Mouse (Mus musculus): ENCODE measurements around the gene Gas6.

Gene Gas6

DNA sequence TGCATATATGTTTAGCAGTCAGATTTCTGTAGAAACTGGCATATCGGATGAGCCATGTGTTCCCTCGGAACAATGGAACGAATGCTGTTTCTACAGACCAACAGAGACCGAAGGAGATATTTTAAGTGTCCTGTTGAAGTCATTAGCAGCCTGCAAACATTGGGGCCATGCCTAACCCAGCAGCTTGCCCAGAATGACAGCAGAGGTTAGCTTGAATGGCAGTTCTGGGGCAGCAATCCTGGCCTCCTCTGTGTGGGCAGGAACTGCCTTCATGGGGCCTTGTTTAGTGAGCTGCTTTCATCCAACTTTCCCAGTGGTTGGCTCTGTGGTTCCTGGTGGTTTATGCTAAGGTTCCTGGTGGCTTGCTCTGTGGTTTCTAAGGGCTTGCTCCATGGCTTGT is 34.9 kb downstream of the Gas6 start:
- no peak for DNase-seq

DNA sequence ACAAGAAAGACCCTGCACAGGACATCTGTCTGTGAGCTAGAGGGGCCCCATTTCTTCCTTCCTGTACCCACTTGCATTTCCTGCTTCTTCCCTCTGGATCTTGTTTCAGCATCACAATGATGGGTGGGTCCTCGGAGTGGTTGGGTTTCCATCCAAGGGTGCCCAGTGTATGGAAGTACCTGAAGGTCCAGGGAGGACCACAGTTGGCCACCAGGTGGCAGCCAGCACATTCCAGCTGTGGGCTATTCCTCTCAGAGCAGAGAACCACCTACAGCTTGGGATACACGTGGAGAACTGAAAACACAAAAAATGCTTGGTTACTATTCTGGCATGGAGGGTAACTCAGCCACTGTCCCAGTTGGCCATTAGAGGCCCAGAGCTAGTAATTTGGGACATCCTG is 39.0 kb downstream of the Gas6 start:
- DNase-seq, result peak; percentile 70

DNA sequence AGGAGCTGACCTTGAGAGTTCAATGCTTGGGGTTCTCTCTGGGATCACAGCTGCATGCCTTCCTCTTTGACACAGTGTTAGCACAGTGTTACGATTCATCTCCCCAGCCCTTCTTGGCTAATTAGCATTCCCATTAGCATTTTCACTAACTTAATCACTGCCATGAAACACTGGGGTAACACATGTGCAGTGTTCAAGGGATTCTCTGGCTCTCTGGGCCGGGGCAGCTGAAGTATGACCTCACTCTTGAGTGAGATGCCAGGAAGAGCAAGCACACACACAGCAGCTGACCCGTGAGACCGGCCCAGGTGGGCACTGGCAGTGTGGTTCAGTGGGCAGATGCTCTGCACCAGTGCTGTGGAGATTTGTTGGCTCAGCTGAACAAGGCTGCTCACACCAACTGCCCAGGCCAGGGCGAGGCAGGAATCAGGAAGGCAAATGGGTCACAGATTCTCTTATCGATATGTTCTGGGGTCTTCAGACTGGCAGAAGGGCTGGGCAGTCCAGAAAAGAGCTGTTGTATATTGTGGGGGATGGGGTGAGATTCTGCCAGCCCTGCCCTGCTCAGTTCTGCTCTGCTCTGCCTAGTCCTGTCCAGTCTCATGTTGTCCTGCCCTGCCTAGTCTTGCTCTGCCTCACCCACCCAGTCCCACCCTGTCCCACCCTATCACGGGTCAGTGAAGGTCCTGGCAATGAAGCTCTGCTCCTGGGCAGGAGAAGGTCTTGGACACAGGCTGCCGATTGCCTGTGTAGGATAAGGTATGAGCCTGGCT is 39.8 kb downstream of the Gas6 start:
- DNase-seq, result no peak

DNA sequence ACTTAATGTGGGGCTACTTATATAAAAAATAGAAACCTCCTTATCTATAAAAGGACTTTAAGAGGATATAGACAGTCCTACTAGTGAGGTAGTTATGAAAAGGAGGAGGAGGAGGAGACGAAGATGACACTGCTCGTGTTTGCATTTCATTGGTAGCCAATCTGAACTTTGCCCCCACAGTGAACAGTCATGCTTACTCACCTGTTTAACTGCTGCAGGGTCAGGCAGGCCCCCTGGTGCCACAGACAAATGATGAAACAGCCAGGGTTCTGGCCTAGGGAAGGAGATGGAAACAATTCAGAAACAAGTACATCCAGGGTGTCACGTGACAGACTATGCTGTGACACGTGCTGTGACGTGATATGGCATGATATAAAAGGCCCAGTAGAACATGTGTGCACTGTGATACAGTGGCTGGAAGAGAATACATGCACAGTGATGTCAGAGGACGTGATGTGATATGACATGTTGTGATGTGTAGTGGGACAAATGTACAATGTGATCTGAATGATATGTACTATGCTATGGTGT is 42.5 kb downstream of the Gas6 start:
- DNase-seq, result no peak

DNA sequence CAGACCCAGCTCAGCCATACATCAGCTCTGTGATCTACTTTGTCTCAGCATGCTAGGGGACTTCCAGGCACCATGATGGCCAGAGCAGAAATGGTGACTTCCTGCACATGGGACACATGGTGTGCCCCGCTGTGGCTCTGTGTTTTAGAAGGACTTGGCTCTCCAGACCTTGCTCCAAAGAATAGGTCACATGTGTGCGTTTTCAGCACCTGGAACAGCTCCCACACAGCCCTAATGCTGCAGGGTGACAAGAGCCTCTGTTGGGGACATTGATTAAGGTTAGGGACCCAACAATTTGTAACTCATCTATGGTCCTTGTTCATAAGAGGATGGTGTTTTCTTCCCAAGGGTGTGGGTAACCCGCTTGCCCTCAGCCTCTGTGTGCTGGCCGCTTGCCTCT is 46.1 kb downstream of the Gas6 start:
- DNase-seq, result peak; percentile 56

DNA sequence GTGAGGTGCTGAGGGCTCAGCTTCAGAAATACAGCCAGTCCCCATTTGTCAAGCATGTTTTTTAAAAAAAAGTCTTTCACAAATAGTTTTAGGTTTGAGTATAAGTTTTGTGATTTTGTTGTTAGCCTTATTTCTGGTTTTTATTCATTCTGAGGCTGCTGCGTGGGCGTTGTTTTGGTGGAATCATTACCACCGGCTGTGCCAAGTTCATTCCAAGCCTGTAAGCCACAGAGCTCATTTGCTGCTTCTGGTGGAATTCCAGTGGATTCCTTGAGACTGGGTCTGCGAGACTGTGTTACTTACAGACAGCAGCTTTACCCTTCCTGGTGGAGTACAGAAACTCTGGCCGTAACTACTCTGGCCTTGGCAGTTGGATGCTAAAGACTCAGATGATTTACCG is 47.8 kb downstream of the Gas6 start:
- DNase-seq, result no peak

DNA sequence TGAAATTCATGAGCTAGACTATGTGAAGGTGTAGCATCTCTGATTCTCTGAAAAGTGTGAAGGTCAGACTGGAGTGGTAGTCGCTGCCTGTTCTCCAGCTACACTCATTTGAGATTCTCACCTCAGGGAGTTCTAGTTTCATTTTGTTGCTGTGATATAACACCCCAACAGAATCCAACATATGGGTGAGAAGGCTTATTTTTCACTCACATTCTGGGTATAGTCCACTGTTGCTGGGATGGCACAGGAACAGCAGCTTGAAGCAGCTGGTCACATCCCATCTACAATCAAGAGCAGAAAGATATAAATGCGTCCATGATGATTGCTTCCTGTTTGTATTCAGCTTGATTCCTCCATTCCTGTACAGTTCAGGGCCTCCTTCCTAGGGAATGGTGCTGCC is 52.1 kb downstream of the Gas6 start:
- DNase-seq, result no peak

DNA sequence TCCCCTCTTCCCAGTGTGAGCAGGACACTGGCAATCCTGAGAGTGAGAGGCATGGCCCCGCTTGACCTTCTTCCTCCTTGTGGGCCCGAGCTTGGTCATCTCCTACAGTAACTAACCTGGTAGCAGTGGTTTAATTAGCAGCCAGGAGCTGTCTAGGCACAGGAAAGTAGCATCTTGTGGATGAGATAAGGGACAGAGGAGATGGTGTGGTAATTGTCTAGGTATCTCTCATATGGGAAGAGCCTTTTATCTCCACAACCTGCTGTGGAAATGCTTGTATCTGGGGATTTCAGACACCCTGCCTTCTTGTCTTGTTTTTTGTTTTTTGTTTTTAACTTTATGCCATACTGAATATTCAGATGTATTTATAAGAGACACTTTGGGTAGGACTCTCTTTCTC is 56.8 kb downstream of the Gas6 start:
- DNase-seq, result no peak

DNA sequence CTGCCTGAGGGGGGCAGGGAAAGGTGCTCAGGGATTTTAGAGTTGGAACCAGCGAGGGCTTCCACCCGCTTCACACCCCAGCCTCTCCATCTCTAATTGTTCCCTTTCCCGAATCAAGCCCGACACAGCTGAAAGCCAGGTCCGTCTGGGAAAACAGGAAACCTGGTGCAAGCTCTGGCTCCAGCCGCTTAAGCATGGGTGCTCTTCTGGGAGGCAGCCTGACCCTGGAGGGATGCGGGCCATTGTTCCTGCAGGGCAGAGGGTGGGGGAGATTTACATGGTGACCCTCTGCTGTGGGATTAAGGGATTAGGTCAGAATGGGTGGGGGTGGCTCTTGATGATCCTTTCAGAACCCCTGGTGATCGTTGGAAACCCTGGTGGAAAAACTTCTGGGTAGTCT is 58.2 kb downstream of the Gas6 start:
- DNase-seq, result no peak

DNA sequence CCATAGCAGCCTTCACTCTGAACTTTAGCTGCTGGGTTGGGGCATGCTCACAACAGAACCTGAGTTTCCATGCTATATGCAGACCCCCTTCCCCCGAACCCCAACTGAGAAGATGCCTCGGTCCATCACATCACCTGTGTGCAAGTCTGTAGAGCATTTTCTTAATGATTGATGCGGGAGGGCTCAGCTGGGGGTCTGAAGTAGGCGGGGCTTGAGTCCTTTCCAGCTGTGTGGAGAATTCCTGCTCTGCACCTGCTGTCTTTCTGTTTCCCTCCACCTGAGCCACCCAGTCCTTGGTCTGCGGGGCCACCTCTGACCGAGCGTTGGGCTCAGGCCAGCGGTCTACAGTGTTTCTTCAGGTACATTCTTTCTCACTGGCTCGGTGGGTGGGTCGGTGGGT is 59.4 kb downstream of the Gas6 start, which contains the start of gene Tmem255b:
Gene Tmem255b (plus strand): TSS at position 301 of the 400 bp plus-strand sequence.
- no peak for DNase-seq

DNA sequence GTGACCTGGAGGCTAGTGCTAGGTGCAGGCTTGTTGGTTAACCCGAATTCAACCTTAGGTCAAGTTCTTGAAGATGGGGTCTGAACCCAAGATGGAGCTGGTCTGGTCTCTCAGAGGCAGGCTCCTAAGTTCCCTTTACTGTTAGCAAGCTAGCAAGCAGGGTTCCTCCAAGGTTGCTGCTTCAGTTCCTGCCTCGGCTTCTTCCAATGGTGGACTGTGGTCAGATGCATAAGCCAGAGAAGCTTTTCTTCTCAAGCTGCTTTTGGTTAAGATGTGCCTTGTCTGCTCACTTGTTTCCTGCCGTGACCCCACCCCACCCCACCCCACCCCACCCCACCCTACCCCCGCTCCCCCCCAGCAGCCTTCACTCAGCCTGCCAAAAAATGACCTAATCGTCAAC is 61.2 kb downstream of the Gas6 start:
- DNase-seq, result no peak

DNA sequence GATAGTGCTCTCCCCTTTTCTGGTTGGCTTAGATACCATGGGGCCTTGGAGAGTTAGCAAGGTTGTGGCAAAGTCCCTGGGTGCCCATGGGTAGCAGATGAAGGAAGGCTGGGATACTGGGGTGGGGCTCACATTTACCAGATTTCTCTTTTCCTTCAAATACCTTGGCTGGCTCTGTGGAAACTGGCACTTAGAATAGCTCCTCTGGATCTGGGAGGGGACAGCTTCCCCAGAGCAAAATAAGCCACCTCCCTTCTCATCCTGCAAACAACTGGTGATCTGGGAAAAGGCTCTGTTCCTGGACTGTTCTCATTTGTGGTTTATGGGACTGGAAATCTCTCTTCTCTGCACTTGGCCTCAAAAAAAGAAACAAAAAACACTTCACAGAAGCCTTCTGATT is 63.4 kb downstream of the Gas6 start:
- no peak for DNase-seq

DNA sequence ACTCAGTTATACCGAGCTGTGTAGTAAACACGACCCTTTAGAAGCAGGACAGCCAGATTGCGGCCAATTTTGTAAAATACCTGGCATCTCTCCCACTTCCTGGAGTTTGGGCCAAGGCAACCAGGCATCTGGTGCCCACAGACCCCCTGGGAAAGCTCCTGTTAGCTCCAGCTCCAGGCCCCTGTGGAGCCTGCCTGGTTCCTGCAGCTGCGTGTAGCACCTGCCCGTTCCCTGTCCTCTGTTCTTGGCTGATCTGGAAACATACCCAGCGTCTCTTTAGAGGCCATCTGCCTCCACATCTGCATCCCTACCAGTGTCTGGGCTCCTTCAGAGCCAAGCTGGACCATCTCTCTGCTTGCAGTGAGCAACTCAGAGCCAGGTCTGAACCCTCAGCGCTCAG is 63.9 kb downstream of the Gas6 start:
- no peak for DNase-seq

DNA sequence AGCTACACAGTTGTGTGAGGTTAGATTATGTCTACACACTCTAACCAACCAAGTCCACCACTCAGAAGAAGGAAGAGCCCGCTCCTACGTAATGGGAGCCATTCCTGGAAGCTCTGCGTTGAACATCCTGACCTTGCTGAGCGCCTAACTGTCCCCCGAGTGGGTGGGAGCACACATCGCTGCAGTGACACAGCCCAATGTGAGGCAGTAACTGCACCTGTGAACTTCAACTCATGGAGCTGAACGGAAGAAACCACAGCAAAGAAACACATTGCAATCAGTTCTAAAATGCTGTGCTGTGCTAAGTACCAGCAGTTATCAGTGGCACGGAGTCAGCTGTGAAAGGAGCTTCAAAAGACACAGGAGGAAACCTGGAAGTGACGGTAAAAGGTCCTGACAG is 66.1 kb downstream of the Gas6 start:
- peak; percentile 76 for DNase-seq

DNA sequence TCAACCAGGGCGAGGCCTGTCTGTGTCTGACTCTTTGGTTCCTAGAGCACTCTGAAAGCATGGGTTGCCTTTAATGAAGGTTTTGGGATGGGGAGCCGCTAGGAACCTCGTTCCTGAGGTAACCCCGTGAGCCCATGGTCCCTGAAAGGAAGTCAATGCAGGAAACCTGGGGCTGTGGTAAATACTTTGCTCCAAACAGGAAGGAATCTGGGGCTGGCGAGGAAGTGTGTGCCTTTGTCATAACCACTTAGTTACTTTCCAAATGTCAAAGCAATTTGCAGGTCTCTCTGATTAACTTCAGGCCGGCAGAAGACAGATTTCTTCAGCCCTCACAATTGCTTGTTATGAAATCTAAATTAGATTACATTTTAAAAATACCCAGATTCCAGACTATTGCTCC is 66.9 kb downstream of the Gas6 start:
- no peak for DNase-seq

DNA sequence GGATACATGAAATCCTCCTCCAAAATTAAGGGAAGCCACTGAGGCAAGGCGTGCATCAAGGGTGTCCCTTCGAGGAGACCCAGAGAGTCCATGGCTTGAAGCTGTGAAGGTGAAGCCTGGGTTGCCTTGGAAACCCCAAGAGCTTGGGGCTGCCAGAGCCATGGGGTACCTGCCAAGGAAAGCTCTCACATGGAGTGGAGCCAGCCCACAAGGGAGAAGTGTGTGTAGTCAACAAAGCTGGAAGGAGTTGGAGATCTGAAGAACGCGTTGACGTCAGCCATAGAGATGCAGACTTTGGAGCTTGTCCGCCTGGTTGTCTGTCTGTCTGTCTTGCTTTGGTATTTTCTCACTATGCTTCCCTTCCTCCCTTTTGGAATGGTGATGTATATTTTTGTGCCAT is 73.3 kb downstream of the Gas6 start:
- no peak for DNase-seq

DNA sequence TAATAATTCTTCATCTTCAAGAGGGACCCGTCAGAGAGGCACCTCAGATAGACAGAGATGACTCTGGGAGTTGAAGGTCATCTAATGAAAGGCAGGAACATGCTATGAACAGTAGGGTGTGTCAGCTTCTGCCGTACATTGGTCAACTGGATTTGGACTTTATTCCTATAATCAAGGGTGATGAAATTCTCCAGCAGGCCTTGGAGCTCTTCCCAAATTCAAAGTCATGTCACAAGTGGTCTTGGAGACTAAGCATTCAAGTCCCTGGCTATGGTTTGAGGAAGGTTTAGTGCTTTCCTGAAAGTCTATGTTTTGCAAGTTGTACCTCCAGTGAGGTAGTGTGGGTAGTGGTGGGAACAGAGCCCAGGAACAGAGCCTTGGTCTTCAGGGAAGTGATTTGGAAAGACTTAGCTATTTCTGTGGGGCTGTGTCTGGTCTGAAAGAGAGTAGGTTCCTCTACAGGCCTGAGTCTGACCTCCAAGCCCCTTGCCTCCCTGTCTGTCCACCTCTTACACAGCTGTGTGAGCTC is 75.1 kb downstream of the Gas6 start:
- no peak for DNase-seq

DNA sequence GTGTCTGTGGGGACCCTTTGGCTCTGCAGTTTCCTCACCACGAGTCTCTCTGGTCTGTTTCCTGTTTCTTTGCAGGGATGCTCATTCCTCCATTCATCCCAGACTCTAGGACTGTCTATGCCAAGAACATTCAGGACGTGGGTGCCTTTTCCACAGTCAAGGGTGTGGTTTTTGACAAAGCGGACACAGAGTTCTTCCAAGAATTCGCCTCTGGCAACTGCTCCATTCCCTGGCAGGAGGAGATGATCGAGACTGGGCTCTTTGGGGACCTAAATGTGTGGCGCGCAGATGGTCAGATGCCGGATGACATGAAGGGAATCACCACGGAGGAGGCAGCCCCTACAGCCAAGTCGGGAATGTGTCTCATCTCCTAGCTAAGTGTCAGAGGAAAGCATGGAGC is 78.4 kb downstream of the Gas6 start:
- no peak for DNase-seq
